Mouse (Mus musculus) stomach, embryonic 14.5 days (tissue): ENCODE measurements around the gene Cdh19. TPM values are rescaled to one million over a fixed set of nuclear protein-coding genes. Genes with fewer than 3 reads are reported as not detected.

ENCODE experiments used
- ATAC-seq: fragments of 200-750 bp; cut with Nextera tagmentation; 2 replicates; pipeline ENCODE4 v1.8.0; 2017; ENCODE audit warnings: low read depth, moderate TSS enrichment; ENCODE audit not compliant: insufficient number of reproducible peaks, insufficient read depth, low FRiP score
- H3K27ac ChIP-seq: fragments of 300-500 bp; sonication (generic); 2 replicates; pipeline ENCODE4 v1.5.1; 2014; ENCODE audit warnings: mild to moderate bottlenecking, low read length, moderate library complexity, mixed read lengths
- H3K27me3 ChIP-seq: fragments of 300-500 bp; sonication (generic); 2 replicates; pipeline ENCODE4 v1.6.1; 2014; ENCODE audit warnings: low read length, control low read depth, mixed read lengths; ENCODE audit not compliant: control insufficient read depth, insufficient read depth
- H3K36me3 ChIP-seq: fragments of 300-500 bp; sonication (generic); 2 replicates; pipeline ENCODE4 v1.6.1; 2014; ENCODE audit warnings: mild to moderate bottlenecking, control low read depth, low read length, moderate library complexity, mixed read lengths; ENCODE audit not compliant: control insufficient read depth, insufficient read depth
- H3K4me1 ChIP-seq: fragments of 300-500 bp; sonication (generic); 2 replicates; pipeline ENCODE4 v1.6.1; 2014; ENCODE audit warnings: low read length, control low read depth, mixed read lengths; ENCODE audit not compliant: control insufficient read depth, insufficient read depth
- H3K4me2 ChIP-seq: fragments of 300-500 bp; sonication (generic); replicated peaks from 2 replicates; pipeline ENCODE4 v1.6.1; 2014; ENCODE audit warnings: low read depth, low read length, control low read depth
- H3K4me3 ChIP-seq: fragments of 300-500 bp; sonication (generic); 2 replicates; pipeline ENCODE4 v1.5.1; 2014; ENCODE audit warnings: low read depth, low read length, control low read depth
- H3K9ac ChIP-seq: fragments of 300-500 bp; sonication (generic); replicated peaks from 2 replicates; pipeline ENCODE4 v1.6.1; 2014; ENCODE audit warnings: low read depth, mild to moderate bottlenecking, control low read depth, low read length, moderate library complexity, mixed read lengths
- H3K9me3 ChIP-seq: fragments of 300-500 bp; sonication (generic); 2 replicates; pipeline ENCODE4 v1.6.1; 2016; ENCODE audit warnings: low read depth, low read length, control low read depth; ENCODE audit not compliant: control insufficient read depth
- WGBS: fragments of 180-500 bp; shearing (Covaris S2); extraction: QIAGEN DNeasy Blood & Tissue Kit; methylation state at CpG from one replicate; pipeline ENCODE4 v1.1.7; 2014; 5-methylcytosine and 5-hydroxymethylcytosine counted together
- polyA plus RNA-seq: library from polyadenylated mRNA; unstranded; fragments of >200 nt; fragmentation: Nextera tagmentation; extraction: Ambion mirVana; gene quantifications from 2 replicates; pipeline ENCODE4 v1.2.1, GENCODE M21; 2014

The Cdh19 gene
- 2.2 TPM in 2 replicates for polyA plus RNA-seq

DNA sequence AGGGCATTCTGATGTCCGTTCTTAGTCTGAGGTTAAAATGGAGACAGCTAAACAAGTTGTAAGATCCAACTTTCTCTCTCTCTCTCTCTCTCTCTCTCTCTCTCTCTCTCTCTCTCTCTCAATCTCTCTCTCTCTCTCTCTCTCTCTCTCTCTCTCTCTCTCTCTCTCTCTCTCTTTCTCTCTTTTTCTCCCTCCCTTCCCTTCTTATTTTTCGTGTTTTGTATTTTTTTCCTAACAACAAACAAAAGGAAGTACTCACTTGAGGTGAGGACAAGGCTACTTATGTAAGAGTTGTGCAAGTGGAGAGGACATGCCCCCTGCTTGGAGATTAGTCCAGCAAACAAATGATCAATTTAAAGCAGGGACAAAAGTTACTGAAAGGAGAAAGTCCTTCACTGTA is at the start of gene Cdh19:
TSS of gene Cdh19 (minus strand) at position 101 of the 400 bp plus-strand sequence.
- Histone ChIP-seq H3K36me3 (no peaks in the 10 kb centered on the region), H3K4me2 (no peak within 1 kb of the TSS), H3K9ac (no peak within 1 kb of the TSS), H3K4me3 (no peak within 1 kb of the TSS), H3K27me3 (no peaks in the 10 kb centered on the region), H3K27ac (no peak within 1 kb of the TSS), H3K9me3 (no peaks in the 10 kb centered on the region), H3K4me1 (no peaks in the 10 kb centered on the region)
- ATAC-seq, result no peak
- WGBS, result 61% methylated on average over 2 of the region's 2 CpGs

DNA sequence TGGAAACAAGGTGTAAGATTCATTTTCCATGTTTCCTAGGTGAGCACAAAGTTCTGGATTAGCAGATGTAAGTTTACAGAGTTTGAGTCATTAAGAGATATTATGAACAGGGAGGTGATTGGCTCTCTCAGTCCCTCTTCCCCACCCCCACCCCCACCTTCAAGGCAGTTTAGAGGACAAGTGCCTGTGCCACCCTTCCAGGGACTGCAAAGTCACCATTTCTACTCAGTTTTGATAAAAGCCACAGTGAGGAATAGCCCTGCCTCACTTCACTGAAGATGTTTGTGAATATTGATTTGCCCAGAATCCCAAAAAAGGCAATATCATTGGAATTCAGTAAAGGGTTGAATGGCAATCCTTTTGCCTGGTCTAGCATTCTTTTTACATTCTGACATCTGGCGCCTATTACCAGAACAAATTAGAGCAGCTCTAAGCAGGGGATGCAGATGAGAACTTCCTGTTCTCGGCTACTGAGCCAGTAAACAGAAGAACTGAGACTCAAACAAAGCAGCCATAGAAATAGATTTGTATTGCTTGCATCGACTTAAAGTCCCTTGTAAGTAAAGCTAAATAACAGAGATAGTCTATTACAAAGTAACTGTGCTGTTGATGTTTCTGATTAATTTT is 43.2 kb upstream of the Cdh19 start:
- Histone ChIP-seq H3K27ac (no peak overlapping the region), H3K4me2 (no peak overlapping the region), H3K9ac (no peak overlapping the region), H3K9me3 (no peaks in the 10 kb centered on the region), H3K27me3 (no peaks in the 10 kb centered on the region), H3K4me1 (no peaks in the 10 kb centered on the region), H3K36me3 (no peaks in the 10 kb centered on the region), H3K4me3 (no peak overlapping the region)
- 47% methylated on average over 3 of the region's 3 CpGs for WGBS
- ATAC-seq, result no peak

DNA sequence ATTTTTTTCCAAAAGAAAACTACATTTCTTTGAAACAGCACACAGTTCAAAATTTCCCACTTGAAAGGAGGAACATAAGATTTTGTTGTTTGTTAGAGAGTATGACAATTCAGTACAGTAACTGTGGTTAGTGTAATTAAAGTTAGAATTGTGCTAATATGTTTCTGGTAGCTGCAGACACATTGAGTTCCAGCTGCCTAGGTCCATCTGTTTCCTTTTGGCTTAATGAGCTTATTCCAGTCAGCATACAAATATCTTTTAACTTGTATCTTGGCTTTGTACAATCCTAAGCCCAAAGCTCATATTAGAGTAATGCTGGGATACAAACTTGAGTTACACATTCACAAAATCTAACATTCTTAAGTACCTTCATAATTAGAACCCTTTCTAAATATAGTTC is 40.3 kb upstream of the Cdh19 start:
- Histone ChIP-seq H3K4me3 (no peak overlapping the region), H3K9me3 (no peaks in the 10 kb centered on the region), H3K27me3 (no peaks in the 10 kb centered on the region), H3K36me3 (no peaks in the 10 kb centered on the region), H3K4me1 (no peaks in the 10 kb centered on the region), H3K27ac (no peak overlapping the region), H3K9ac (no peak overlapping the region), H3K4me2 (no peak overlapping the region)
- ATAC-seq, result no peak

DNA sequence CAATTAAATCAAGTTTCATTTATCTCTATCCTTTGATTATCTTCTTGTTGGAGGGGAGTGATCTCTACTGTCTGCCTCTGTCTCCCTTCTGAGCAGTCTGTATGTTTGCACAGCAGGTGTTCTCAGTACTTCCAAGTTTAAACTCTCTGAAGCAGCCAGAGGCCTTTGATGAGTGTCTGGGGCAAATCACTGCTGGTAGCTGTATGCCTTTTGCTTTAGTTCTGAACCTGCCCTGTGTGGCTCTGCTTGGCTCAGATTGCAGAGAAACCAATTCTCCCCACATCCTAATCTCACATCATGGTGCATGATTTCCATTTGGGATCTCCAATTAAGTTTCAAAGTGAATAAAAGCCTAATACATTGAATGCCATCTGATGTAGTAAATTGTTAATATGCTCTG is 12.4 kb upstream of the Cdh19 start:
- ATAC-seq, result no peak
- Histone ChIP-seq H3K9me3 (no peaks in the 10 kb centered on the region), H3K4me3 (no peak overlapping the region), H3K4me1 (no peaks in the 10 kb centered on the region), H3K9ac (no peak overlapping the region), H3K4me2 (no peak overlapping the region), H3K36me3 (no peaks in the 10 kb centered on the region), H3K27me3 (no peaks in the 10 kb centered on the region), H3K27ac (no peak overlapping the region)

DNA sequence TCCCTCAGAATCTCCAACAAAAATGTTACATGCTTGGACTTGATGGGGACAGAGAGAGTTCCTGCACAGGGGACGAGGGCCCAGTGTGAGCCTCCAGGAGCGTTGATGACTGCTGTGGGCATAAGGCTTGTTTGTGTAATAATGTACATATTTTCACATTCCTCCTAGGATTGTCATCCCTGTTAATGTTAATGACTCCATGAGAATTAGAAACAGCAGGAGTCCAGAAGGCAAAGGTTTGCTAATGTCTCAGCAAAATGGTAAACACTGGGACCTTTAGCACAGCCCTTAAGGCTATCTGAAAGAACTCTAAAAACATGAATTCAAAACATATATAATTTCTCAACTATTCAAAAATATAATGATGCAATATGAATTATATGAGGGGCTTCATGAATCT is 8.2 kb downstream of the Cdh19 start:
- no peaks in the 10 kb centered on the region for H3K36me3 ChIP-seq
- ATAC-seq, result no peak
- H3K4me2 ChIP-seq, result no peak overlapping the region
- 74% methylated on average over 2 of the region's 2 CpGs for WGBS
- H3K4me1 ChIP-seq, result no peaks in the 10 kb centered on the region
- H3K27ac ChIP-seq, result no peak overlapping the region
- no peaks in the 10 kb centered on the region for H3K9me3 ChIP-seq
- no peaks in the 10 kb centered on the region for H3K27me3 ChIP-seq
- no peak overlapping the region for H3K4me3 ChIP-seq
- no peak overlapping the region for H3K9ac ChIP-seq

DNA sequence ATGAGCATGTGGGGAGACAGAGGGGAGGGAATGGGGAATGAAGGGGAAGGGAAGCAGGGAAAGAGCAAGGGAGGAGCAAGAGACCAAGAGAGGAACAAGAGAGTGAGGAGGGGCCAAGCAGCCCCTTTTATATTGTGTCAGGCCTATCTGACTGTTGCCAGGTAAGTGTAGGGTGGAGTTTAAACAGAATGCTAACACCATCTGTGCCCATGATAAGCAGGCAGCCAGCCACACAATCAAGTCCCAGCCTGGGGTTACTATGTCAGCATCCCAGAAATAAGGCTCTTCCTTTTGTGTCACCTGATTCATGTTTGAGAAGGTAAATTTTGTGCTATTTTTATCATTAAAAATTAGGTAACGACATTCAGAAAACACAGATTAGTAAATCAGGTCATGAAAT is 67.6 kb downstream of the Cdh19 start:
- 88% methylated on average over 1 of the region's 1 CpGs for WGBS
- no peaks in the 10 kb centered on the region for H3K9me3 ChIP-seq
- ATAC-seq, result no peak

DNA sequence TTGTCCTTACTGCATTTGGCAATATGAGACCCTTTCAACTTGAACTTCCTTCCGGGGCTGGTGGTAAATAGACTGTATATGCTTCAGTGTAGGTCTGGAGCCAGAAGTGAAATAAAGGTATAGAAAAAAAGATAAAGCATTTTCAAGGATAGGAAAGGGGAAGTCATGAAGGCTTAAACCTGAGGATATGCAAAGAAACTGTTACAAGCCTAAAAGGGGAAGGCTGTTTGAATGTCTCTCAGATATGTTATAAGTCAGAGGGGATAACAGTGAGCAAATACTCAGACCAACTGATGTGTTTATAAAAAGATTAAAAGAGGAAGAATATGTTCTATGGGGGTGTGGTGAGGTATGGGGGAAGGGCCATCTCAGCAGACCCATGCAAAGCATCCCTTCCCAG is 68.2 kb downstream of the Cdh19 start:
- 88% methylated on average over 1 of the region's 1 CpGs for WGBS
- Histone ChIP-seq H3K9ac (no peak overlapping the region), H3K4me2 (no peak overlapping the region), H3K27ac (no peak overlapping the region), H3K36me3 (no peaks in the 10 kb centered on the region), H3K4me3 (no peak overlapping the region), H3K4me1 (no peaks in the 10 kb centered on the region), H3K27me3 (no peaks in the 10 kb centered on the region), H3K9me3 (no peaks in the 10 kb centered on the region)
- no peak for ATAC-seq

More for the DNA sequence above, 67.6 kb downstream of the Cdh19 start:
- H3K4me2 ChIP-seq, result no peak overlapping the region
- H3K27ac ChIP-seq, result no peak overlapping the region
- no peak overlapping the region for H3K9ac ChIP-seq
- no peak overlapping the region for H3K4me3 ChIP-seq
- H3K4me1 ChIP-seq, result no peaks in the 10 kb centered on the region
- H3K27me3 ChIP-seq, result no peaks in the 10 kb centered on the region
- H3K36me3 ChIP-seq, result no peaks in the 10 kb centered on the region

DNA sequence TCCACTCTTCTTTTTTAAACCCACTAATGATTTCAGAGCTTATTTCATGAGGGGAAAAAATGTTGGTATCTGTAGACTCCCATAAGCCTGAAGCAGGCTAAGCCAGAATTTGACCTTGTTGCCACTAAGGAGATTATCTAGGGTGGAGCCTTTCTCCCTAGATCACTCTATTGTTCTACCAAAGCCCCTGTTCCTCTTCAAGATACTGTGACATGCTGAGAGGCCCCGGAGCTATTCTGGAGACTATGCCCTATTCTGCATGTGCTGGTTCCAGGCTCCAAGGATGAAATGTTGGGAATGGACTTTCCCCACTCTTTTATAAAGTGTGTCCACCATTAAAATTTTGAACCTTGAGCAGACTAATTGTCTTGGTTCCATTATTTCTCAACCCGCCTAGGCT is 73.1 kb downstream of the Cdh19 start:
- no peaks in the 10 kb centered on the region for H3K36me3 ChIP-seq
- no peaks in the 10 kb centered on the region for H3K27me3 ChIP-seq
- no peak overlapping the region for H3K4me2 ChIP-seq
- ATAC-seq, result no peak
- no peaks in the 10 kb centered on the region for H3K4me1 ChIP-seq
- H3K27ac ChIP-seq, result no peak overlapping the region
- no peaks in the 10 kb centered on the region for H3K9me3 ChIP-seq
- WGBS, result 84% methylated on average over 2 of the region's 2 CpGs
- no peak overlapping the region for H3K9ac ChIP-seq
- H3K4me3 ChIP-seq, result no peak overlapping the region
